Mouse (Mus musculus): ENCODE data around the gene Mlf1.

Mlf1 gene

DNA sequence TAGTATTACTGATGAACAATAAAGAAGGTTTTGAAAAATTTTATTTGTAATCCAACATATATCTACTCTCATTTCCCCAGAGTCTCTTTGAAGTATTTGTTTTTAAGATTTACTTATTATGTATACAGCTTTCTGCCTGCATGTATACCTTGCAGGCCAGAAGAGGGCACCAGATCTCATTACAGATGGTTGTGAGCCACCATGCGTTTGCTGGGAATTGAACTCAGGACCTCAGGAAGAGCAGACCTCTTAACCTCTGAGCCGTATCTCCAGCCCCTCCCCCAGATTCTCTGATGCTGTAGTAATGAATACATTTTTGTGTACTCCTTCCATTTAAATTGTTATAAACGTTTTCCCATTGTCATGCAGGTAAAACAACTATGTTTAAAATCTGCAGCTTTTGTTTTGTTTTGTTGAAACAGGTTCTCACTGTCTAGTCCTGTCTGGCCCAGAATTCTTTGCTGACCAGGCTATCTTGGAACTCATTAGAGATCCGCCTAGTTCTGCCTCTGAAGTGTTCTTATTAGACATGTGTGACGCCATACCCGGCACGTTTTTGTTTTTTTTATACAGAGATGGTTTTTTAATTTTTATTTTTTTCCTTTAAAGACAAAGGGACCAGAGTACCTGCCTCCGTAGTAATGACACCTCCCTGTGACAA, 55.6 kb downstream of the Mlf1 start:
- in situ Hi-C loops (cut with MboI; ENCODE audit: low sequenced_read_pairs), result no loop called here

DNA sequence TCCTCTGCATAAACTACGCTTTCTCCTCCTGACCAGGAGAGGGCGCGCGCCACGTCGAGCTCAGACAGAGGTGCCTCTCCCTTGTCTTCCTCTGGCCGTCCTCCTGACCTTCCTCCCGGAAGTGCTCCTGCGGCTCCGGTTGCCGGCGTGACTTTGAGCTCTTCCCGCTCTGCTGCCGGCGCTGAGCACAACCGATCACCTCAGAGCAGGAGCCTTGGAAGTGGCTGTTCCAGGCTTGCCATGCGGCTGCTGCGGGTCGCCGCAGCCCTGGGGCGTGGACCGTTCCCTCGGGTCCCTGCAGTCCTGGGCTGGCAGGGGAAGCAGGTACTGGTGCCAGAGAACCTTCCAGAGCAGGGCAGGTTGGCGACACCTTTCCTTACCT, 56.1 kb downstream of the Mlf1 start, which contains the start of gene Gfm1:
Gene Gfm1 (plus strand): TSS at position 98 of the 382 bp plus-strand sequence.
- in situ Hi-C loops (cut with MboI; ENCODE audit: low sequenced_read_pairs), result no loop called here

DNA sequence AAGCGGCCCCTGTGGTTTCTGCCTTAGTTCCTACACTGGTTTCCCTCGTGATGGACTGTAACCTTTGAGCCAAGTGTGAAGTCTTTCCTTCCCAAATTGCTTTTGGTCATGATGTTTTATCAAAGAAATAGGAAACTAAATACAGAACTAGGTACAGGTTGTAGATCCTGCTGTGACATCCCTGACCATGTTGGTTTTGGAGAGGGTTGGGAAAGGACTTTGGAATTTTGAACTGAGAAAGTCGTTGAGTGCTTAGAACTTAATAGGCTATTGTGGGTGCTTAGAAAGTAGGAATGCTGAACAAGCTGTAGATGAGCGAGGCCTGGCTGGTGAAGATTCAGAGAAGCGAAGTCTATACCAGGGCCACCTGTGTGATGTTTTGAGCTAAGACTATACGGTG, 60.1 kb downstream of the Mlf1 start:
- in situ Hi-C loops (cut with MboI; ENCODE audit: low sequenced_read_pairs), result no loop called here

DNA sequence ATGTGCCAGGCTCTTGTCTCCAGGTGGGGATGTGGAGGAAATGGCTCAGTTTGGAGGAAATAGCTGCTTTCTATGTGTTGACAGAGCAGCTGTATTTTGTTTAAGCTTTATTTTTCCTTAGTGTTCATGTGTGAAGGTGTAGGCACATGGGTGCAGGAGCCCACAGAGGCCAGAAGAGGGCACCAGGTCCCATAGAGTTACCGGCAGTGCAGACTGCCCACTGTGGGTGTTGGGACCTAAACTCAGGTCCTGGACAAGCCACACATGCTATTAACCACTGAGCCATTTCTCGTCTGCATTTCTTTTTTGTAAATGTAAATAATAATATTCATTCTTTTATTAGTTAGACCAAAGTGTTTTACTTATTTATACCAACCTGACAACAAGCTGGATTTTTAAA, 73.2 kb downstream of the Mlf1 start:
- in situ Hi-C loops (cut with MboI; ENCODE audit: low sequenced_read_pairs), result no loop called here
